Mouse (Mus musculus) layer of hippocampus, postnatal 14 days (tissue): Measurements from ENCODE around the gene Gm5089. TPM values are rescaled to one million over a fixed set of nuclear protein-coding genes. Genes with fewer than 3 reads are reported as not detected.

Experiments
- DNase-seq, 2 experiments: peaks; one replicate each; pipeline ENCODE4 v3.0.0; 2021 to 2022; ENCODE audit warnings: low spot score in 2 of 2, mixed read lengths in 1 of 2
- total RNA-seq, 2 experiments: library from RNA; stranded (reverse); gene quantifications; 2 replicates each; pipeline ENCODE4 v1.2.3; 2021

The Gm5089 gene
- total RNA-seq, 2 experiments from 2014 or later: 0.21 TPM; not detected in 1

- DNase-seq: peak in 1 of 2 experiments; percentile 41
Measured at GRCm38 (mm10) chr14:122478574-122479011, 27.7 kb upstream of the Gm5089 start.

GRCm38 (mm10) chr14:122477971-122478573 lies 27.2 kb upstream of the Gm5089 start:
- DNase-seq: peak in 1 of 2 experiments; percentile 21

DNA sequence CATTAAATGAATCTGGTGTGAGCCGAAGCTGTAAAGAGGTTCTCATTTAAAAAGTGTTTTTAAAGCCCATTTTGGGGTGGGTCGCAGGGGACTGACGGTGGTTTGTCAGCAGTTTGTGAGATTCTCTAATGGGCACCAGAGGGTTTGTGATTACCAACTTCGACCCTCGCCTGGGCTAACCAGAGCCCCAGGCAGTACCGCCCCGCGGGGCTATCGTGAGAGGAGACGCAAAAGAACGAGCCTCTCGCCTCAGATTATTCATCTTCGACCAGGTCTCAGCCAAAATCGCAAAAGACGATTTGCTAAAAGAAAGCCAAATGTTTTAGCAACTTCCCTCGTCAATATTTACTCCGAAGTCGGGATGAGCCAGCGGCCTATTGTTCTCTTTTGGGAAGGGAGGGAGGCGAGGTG lies 26.4 kb upstream of the Gm5089 start:
- peak in 1 of 2 experiments; percentile 18 for DNase-seq

DNA sequence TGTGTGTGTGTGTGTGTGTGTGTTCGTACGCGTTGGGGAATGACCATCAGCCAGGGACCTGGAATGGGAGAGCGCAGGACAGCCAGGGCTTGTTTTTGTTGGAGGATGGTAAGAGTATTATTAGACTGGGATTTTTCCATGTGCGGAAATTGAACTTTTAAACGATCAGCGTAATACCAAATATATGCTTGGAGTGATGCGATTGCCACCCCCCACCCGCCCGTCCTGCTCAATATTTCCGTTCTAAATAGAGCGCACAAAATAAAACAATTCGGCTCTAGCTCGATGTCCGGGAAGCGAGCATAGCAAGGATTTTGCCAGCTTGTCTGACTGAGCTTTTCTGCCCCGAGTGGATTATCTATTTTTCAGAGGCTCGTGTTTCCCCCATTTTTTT lies 25.9 kb upstream of the Gm5089 start:
- no peak for DNase-seq

- peak in 1 of 2 experiments; percentile 24 for DNase-seq
Measured at GRCm38 (mm10) chr14:122476041-122476821, 25.3 kb upstream of the Gm5089 start.

DNA sequence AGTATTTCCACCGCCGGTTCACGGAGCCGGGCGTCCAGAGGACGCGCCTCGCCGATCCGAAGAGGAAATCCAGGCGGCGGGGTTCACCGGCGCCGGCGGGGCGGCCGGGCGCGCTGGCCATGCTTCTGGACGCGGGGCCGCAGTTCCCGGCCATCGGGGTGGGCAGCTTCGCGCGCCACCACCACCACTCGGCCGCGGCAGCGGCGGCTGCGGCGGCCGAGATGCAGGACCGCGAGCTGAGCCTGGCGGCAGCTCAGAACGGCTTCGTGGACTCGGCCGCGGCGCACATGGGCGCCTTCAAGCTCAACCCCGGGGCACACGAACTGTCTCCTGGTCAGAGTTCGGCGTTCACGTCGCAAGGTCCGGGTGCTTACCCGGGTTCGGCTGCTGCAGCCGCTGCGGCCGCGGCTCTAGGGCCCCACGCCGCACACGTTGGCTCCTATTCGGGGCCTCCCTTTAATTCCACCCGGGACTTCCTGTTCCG lies 24.7 kb upstream of the Gm5089 start:
- peak in 1 of 2 experiments; percentile 5 for DNase-seq

GRCm38 (mm10) chr14:122474891-122475556 lies 24.1 kb upstream of the Gm5089 start, which contains the start of gene Zic2:
TSS of gene Zic2 (plus strand) at chr14:122475435.
- peak in 1 of 2 experiments; percentile 70 for DNase-seq

GRCm38 (mm10) chr14:122474041-122474890 lies 23.4 kb upstream of the Gm5089 start:
- DNase-seq: peak; percentile 53 to 75

DNA sequence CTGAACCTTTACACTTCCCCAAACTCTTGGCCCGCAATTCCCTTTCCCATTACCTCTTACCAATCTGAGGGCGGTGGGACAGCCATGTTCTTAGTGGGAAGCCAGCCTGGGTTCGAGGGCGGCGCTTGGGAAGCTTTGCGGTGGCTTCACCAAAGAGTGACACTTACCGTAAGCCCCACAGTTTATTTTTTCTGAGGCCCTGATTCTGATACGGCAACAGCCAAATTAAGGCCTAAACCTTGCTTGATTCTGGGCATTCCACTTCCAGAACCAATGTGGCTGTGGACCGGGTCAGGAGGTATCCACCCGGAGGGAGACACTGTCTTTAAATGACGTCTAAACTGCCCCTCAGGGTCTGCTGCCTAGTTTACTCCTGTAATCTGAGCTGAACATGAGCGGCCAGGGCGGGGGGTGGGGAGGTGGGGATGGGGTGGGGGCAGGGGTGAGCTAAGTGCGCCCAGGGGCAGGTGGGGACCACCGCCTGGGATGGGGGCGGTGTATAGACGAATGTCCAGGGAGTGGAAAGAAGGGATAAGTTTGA lies 22.4 kb upstream of the Gm5089 start:
- DNase-seq: peak in 1 of 2 experiments; percentile 15

DNA sequence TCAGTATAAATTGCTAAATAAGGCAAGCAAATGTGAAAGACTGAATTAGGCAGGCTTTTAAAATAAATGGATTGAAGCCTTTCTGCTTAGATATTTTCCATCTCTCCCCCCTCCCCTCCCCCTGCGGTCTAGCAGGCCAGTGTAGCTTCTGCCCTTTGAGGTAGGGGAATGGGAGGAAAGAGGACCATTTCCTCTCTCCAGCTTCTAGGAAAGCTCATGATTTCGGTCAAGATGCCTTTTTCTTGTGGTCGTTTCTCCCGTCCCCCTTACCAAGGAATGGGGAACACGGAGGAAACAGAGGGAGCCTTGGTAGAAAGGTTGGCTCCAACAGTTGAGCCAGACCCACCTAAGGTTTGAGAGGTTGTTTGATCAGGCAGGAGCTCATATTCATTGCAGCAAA lies 21.7 kb upstream of the Gm5089 start:
- DNase-seq: peak in 1 of 2 experiments; percentile 8

- DNase-seq: peak in 1 of 2 experiments; percentile 7
Measured at GRCm38 (mm10) chr14:122472161-122472560, 21.2 kb upstream of the Gm5089 start.

- peak in 1 of 2 experiments; percentile 4 for DNase-seq
Measured at GRCm38 (mm10) chr14:122471449-122472085, 20.7 kb upstream of the Gm5089 start.

DNA sequence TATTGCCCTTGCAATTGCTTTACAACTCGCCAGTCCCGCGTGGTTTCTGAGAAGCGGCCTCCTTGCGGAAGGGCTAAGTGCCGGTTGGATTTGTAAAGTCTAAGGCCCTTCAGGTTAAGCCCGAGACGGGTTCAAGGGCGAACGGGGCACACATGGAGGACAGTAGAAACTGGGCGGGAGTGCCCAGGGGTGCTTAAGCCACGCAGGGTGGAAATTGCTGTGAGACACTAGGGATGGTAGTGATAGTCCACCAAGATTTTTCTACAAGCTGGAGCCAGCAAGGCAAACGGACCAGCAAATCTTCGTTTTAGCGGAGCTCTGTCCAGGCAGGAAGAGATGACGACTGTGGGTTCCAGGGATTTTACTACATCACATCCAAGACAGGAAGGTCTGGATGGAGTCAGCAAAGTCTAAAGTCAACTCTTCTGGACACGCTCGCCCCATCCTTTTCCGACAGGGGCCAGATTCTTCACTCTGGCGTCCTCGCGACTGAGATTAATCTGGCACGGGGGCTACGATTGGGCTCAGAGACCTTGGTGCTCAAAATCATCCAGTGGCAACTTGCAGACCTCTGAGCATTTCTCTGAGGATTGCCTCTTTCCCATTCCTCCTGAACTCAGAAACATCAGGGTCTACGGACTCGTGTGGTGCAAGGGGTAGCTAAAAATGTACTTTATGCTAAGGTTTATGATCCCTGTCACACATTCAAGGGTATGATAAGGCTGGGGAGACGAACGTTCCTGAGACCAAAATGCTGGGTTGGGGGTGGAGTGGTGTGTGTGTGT lies 18.2 kb upstream of the Gm5089 start:
- no peak for DNase-seq

DNA sequence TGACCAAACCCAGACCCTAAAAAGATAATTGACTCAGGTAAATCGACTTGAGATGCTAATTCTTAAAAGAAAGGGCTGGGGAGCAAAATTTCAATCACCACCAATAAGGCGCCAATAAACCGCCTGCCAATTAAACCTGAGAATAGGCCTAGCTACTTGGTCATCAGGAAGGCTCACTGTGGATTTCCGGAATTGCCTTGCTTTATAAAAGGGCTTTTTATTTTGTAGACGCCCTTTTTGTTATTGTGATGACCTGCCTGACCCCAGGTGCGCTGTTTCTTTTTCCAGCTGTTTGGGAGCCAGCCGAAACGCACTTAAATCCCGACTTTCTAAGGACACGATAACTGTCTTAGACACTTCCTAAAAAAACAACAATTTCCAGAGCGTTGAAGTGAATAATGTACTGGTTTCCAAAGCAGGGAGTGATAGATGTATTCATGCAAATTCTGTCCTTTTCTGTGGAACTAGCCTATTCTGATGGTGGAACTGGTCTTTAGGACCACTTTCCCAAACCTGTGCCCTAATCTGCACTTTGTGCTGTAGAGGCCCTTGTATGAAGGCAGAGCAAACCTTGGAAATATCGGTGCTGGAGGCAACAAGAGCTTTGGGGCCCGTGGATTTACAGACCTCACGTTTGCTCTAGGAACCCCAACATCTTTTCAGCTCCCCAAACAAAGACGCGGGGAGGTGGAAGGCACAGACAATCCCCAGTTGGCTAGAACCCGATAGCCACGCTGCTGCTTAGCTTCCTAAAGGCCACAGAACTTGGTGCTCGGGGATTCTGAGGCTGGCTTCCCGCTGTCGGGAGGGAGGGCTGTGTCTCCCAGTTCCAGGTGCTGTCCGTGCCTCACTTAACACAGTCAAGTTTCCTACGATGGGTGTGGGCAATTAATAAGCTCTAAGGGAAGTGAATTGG lies 17.3 kb upstream of the Gm5089 start:
- no peak for DNase-seq

- no peak for DNase-seq
Measured at GRCm38 (mm10) chr14:122466756-122467362, 15.9 kb upstream of the Gm5089 start.

GRCm38 (mm10) chr14:122465931-122466490 lies 15.1 kb upstream of the Gm5089 start:
- DNase-seq: no peak
